Mouse (Mus musculus): ENCODE results near the gene Faim.

Faim gene

DNA sequence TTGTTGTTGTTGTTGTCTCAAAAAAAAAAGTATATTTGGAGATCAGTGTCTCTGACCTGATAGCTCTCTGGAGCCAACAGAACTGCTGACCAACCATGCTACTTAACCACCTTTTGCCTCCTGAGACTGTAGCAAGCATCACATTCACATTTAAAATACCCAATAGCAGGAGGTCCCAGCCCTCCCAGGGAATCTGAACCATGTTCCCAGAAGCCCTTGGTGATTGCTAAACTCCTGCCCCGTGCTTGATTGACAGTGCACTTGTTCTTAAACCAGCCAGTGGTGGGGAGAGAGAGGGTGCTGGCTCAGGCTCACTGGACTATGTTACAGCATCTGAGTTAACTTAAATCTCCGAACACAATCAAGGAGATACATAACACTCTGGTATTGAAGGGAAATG is 11.3 kb upstream of the Faim start:
- DNase-seq (ENCODE audit: extremely low spot score), result no peak

DNA sequence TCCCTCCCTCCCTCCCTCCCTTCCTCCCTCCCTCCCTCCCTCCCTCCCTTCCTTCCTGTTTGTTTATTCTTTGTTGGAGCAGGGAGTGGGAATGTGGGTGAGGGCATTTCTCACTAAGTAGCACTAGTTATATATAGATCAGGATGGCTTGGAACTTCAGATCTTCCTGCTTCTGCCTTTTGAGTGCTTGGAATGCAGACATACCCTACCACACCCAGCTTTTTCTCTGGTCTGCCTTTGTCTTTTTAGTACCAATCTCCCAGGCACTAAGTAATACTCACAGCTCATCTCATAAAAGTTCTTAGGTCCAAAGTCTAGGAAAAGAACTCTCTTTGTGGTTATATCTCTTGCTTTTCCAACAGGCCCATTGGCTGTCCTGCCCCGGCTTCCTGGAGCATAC is 10.1 kb upstream of the Faim start:
- DNase-seq (ENCODE audit: extremely low spot score), result no peak

DNA sequence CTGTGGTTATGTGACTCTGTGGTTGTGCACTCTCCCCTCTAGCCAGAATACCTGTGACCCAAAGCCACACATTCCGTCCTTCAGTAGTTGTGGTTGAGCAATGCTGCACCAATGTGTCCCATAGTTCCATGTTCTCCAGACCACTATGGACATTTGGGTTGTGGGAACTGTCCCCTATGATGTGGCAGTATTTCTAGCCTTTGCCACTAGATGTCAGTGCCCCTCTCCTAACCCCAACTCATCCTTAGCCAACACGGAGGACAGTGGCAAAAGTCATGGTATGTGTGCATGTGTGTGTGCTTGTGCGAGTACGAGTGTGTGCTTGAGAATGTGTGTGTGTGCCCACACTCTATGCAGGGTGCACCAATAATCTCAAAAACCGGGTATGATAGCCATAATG is 9.7 kb upstream of the Faim start:
- DNase-seq (ENCODE audit: extremely low spot score), result peak; percentile 7

DNA sequence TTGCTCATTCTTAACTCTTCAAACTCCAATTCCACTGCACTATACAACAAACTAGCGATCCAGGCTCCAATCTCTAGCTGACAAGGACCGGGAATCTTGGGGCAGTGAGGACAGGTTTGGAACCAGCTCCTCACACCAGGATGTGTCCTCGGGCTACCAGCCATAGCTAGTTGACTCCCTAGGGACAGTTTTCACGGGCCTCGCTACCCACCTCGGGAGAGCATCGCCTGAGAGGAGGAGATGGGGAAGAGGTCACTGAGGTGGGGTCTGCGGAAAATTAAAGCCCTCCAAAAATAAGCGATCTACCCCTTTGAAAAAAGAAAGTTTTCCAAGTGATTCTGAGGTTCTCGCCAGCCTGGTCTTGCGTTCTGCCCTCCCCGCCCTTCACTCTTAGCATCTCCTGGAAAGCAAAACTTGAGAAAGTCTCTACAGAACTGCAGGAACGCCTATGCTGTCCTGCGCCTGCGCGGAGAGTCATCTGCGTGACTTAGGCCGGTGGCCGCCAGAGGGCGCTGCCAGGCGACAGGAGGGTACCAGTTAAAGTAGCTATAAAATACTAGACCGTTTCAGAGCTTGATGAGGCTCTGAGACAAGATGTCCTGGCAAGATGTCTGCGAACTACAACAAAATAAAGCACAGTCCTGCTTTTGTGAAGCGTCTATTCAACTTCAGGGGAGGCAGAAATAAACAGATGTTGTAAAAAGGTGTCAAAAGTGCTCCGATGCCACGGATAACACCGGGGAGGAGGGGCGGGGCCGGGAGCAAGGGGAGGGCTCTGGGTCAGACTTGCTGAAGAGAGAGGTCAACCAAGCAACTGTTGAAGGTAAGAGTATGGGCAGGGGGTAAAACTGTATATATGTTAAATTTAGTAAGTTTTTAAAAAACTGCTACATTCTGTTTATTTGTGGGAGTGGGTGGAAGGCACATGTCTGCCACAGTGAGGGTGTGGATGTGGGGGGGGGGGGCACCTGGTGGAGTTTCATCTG is 6.4 kb upstream of the Faim start:
- DNase-seq (ENCODE audit: extremely low spot score), result peak; percentile 88

DNA sequence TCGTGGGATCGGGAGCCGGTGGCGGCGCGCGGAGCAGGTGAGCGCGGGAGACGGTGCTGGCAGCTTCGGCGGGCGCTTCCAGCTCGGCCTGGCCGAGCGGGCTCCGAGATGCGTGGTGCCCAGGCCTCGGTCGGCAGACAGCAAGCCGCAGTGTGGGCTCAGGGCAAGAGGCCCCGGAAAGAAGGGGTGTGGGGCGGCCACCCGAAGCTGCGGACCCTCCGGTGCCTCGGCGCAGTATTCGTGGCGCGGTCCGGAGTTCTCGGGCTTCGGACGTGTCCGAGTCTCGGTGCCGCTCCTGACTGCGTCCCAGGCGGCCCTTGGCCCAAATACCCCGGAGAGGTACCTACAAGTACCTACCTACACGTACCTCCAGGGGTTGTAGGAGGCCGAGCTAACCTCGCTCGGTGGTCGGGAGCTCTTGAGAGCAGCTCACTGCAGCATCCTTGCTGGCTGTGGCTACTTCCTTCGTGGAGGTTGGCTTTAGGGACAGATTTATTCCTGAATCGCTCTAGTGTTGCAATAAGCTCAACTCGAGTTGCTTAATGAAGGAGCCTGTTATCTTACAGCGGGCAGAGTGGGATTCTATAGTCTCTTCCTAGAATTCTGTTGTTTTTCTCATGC is 413 bp downstream of the Faim start:
- no peak for DNase-seq (ENCODE audit: extremely low spot score)

DNA sequence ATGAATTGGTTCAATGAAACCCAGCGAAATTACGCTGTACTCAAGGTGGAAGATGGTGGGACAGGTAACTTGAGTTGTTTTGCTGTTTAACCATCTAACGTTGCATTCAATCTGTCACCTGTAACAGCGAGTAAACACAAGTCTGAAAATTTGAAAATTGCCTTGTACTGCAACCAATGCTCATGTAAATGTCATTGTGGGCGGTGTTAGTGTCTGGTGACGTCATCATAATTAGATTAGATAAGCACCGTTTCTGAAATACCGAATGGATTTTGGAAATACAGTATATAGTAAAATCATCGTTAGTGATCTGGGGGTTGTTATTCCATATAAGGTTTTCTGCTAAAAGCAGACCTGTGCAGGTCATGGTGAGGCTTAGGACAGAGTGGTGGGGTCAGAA is 958 bp downstream of the Faim start:
- DNase-seq (ENCODE audit: extremely low spot score), result no peak

DNA sequence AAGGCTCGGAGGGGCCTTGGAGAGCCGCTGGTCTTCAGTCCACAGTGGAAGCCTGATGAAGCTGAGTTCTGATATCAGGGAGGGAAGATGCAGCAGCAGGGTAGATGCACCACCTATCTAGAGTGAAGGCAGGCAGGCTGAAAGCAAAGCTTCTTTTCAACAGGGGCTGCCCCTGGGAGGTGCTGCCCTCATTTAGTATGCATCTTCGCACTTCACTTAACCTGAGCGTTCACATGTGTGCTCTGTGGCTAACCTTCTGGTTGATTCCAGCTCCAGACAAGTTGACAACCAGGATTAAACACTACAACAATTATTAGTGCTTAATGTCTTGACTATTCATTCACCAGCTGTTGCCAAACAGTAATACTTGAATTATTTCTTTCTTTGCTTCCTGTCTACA is 7.9 kb downstream of the Faim start:
- no peak for DNase-seq (ENCODE audit: extremely low spot score)

DNA sequence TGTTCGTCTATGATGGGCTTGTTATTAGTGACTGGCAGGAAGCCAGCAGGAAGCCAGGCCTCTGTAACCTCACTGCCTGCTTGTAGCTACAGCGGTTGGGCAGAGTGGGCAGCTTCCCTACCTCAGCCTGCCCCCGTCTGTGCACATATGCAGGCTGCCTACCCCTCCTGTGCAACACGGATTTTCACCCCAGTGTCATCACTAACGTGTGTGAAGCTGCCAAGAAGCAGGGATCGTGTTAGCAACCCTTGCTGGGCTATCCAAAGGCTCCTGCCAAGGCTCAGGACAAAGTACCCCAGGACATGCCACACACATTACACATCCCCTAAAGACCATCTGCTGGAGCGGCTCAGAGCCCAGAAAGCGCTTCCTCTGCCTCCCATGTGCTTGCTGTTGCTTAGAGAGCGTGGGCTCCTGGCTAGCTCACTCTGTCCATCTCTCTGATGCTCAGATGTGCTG is 13.7 kb downstream of the Faim start:
- no peak for DNase-seq (ENCODE audit: extremely low spot score)

DNA sequence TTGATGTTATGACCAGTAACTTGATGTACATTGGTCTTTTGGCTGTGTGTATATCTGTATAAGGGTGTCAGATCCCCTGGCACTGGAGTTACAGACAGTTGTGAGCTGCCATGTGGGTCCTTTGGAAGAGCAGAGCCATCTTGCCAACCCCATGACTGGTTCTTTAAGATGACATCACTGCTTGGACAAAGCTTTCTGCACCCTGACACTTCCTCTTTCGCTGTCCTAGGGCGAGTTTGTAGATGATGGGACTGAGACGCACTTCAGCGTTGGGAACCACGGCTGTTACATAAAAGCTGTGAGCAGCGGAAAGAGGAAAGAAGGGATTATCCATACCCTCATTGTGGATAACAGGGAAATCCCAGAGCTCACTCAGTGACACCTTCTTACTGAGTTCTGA is 15.2 kb downstream of the Faim start:
- DNase-seq (ENCODE audit: extremely low spot score), result no peak

DNA sequence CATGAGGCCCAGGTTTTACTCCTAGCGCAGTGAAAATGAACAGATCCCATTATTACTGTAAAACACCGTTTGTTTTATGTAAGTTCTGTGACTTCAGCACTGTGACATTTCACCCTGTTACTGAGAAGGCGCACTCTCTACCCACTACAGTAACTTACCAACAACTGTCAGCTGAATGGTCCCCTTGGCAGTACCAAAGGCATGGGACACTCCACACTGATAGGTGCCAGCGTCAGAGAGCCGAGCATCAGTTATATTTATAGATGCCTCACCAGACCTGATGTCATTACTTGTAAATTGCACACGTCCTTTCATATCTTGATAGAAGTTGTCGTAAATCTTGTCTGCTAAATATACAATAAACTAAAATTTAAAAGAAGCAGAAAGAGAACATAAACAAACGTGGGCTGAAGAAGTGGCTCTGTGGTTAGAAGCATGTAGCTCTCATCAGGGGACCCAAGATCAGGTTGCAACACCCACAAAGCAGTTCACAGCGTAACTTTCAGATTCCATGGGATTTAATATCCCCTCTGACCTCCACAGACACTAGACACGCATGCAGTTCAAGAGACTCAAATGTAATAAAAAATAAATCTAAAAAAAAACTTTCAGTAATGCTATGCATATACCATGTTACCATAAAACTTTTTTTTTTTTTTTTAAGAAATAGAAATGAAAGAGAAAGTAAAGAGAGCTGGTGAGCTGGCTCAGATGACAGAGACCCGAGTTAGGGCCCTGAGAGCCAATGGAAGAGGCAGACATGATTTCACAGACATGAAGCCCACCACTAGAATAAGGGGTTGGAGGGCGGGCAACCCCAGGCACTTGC is 23.1 kb downstream of the Faim start:
- DNase-seq (ENCODE audit: extremely low spot score), result no peak

DNA sequence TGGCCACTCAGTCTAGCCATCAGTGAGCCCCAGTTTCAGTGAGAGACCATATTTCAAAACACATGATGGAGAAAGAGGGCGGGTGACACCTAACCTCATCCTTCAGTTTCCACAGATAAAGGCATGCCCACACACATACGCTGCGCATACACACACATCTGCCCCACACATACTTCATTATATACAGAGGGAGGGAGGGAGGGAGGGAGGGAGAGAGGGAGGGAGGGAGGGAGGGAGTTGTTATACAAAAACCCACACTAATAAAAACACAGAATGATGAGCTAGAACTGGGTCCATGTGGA is 23.7 kb downstream of the Faim start:
- no peak for DNase-seq (ENCODE audit: extremely low spot score)

DNA sequence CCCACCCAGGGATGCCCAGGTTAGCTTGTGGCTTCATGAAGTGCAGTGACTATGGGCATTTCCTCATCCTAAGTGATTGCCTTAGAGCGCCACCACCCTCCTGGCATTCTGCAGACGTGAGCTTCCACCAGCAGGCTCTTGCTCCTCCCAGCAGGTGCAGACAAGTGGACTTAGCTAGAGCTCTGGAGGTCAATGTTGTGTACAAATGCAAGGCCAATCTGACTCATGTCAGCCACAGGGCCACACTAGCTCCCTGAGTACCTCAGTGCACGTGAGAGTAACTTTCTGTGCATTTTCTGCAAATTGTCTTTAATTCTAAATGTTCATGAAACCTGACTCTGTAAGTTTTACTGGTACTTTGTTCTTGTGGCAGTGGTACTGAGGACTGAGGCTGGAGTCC is 30.1 kb downstream of the Faim start:
- DNase-seq (ENCODE audit: extremely low spot score), result no peak

DNA sequence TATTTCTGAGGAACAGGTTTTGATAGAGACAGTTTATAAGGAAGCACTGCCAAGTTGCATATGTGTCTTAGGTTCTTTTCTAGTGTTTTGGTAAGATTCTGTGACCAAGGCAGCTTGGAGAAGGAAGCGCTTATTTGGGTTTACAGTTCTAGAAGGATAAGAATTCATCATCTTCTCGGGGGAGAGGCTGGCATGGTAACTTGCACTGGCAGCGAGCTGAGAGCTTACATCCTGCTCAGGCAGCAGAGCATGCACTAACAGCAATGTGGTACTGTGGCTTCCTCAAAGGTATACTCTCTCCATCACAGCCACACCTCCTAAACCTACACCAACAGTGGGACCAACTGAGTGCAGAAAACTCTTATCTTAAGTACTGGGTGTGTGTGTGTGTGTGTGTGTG is 30.6 kb downstream of the Faim start:
- DNase-seq (ENCODE audit: extremely low spot score), result no peak

DNA sequence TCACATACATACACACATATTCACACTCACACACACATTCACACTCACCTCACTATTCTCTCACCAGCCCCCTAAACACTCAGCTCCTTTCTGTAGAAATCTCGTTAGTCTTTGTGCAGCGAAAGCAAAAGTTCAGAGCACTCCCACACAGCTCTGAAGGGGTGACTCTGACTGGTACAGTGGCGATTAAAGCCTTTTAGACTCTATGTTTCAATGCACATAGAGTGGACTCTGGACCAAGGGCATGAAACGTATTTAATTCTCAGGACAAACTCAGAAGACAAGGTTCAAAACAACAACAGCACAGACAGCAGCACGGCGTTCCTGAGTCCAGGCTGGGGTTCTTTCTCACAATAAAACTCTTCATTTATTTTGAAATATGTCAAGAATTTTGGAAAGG is 31.5 kb downstream of the Faim start:
- DNase-seq (ENCODE audit: extremely low spot score), result no peak

DNA sequence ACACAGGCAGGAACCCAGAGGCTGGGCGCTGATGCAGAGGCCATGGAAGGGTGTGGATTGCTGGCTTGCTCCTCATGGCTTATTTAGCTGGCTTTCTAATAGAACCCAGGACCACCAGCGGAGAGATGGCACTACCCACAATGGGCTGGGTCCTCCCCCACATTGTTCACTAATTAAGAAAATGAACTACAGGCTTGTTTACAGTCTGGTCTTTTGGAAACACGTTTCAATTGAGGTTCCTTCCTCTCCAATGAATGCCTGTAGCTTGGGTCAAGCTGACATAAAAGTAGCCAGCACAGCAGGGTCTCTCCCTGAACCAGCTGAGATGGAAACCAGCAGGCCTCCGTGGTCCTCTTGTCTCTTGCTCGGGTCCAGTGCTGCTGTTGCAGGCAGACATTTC is 35.0 kb downstream of the Faim start:
- DNase-seq (ENCODE audit: extremely low spot score), result no peak

DNA sequence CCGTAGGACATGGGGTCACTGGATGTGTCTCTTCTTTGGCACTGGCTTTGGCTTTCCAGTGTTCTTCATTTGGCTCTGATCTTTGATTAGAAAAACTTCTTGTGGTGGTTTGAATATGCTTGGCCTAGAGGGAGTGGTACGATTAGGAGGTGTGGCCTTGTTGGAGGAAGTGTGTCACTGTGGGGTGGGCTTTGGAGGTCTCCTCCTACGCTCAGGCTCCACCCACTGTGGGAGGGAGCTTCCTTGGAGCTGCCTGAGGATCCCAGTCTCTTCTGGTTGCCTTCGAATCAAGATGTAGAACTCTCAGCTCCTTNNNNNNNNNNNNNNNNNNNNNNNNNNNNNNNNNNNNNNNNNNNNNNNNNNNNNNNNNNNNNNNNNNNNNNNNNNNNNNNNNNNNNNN is 35.6 kb downstream of the Faim start:
- peak; percentile 4 for DNase-seq (ENCODE audit: extremely low spot score)

DNA sequence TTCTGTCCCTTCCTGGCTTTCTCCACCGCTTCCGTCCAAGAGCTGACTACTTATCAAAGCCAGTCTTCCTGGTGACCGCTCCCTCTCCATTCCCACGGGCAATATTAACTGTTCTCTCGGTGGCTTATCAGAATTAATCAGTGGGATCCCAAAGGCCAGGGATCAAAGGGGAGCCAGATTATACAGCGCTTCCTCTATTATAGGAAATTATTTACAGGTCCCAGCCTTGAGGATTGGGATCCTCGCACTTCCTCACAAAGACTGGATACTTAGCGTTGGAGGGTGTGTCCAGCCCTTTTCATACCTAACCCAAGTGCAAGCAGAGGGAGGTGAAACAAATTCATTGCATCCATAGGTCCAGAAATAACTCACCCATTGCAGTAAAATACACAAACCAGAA is 45.9 kb downstream of the Faim start:
- DNase-seq (ENCODE audit: extremely low spot score), result no peak

DNA sequence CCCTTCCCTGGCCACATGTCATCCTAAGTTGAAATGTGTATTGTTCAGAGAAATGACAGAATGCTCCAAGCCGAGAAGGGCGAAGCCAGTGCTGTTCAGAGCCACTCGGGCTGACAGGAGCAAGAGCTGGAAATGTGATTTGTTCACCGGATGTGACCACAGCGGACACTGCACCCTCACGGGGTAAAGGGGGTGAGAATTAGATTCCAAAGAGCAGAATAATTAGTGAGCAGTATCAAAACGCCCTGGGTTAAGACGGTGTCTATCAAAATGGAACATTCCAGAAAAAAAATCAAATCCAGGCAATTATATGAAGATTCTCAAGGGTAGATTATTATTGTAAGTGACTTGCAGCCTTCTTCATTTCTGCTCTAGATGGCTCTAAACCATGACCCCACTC is 47.9 kb downstream of the Faim start:
- no peak for DNase-seq (ENCODE audit: extremely low spot score)

DNA sequence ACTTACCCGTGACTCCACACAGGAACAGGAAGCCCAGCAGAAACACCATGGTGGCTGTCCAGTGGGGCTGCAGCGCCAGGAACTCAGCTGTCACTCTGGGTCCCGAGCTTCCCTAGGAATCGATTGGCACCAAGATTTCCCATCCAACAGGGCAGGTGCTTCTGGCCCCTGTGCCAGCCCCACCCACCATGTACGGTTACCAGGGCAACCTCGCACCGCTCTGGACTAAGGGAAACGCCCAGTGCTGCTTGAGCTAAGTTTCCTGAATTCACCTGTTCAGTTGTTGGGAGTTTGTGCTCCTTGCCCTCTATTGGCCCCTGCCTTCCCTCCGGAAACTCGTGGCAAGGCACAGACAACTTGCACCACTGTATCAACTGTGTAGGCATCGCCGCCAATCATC is 49.4 kb downstream of the Faim start, which contains the start of gene Gm1123:
Gene Gm1123 (minus strand): TSS at position 141 of the 400 bp plus-strand sequence.
- DNase-seq (ENCODE audit: extremely low spot score), result no peak

DNA sequence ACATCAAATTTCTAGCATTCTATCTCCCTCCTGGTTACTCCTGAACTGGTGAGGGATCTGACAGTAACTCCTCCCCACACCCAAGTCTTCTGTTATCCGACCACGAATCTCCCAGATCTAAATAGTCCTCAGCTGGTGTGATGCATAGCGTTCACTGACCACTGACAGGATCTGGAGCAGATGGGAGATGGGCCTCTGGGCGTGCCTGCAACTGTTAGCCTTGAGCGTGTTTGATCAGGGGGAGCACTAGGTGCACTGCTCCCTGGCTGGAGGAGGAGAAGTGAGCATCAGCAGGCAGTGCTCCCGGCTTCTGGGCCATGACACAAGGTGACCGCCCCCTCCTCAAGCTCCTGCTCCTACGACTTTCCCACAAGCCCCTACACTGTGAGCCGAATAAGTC is 55.8 kb downstream of the Faim start:
- DNase-seq (ENCODE audit: extremely low spot score), result no peak

DNA sequence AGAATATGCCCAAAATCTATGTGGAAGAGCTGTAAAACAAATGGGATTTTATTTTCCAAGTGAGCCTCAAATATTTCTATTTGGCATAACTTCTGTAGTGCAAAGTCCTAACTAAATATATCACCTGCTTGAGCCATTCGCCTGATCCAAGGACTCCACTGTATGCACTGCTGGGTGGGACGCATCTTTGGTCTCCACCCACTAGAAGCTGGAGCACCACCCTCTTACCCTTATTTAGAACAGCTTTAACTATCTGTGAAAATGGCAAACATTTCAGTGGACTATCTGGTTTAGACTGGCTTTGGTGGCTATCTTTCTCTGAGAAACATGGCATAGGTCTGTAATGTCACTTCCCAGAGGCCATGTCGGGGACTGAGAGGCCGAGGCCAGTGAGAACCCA is 56.5 kb downstream of the Faim start:
- no peak for DNase-seq (ENCODE audit: extremely low spot score)

DNA sequence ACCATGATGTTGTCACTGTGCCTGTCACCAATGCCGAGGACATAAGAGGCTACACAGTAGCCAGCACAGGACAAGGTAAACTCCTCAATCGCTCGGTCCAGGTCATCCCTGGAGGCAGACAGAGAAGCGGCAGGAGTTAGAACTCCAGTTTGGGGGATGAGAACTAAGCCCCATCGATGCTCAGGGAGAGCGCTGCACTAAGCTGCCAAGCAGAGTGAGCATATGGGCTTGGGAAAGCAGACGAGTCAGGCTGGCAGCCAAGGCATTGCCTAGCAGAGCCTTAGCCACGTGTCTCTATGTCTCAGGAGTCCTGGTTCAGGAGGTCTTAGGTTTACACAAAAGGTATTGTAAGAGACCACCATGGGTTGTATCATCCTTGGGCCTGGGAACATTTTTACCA is 58.6 kb downstream of the Faim start:
- DNase-seq (ENCODE audit: extremely low spot score), result no peak
